Mouse (Mus musculus) embryonic fibroblast, embryonic 13.5 days (primary cell): ENCODE data around the gene Rnf208.

Experiments
- CTCF ChIP-seq: IDR thresholded peaks from 2 replicates; pipeline ENCODE4 v1.5.1; 2011; ENCODE audit warnings: mild to moderate bottlenecking, control low read depth, low read length, moderate library complexity, borderline replicate concordance; ENCODE audit not compliant: insufficient read depth
- POLR2A ChIP-seq: IDR thresholded peaks from 2 replicates; pipeline ENCODE4 v1.6.1; 2011; ENCODE audit warnings: low read depth, mild to moderate bottlenecking, control low read depth, low read length, moderate library complexity

- no peak for TF ChIP-seq POLR2A
- TF ChIP-seq CTCF: no peak
Measured at GRCm38 (mm10) chr2:25267746-25268309, 25.8 kb downstream of the Rnf208 start.
